Mouse (Mus musculus): ENCODE measurements around the gene Trpc4. TPM values are rescaled to one million over a fixed set of nuclear protein-coding genes. Genes with fewer than 3 reads are reported as not detected.

Trpc4 gene
- total RNA-seq (2023), result not detected in 2 replicates

DNA sequence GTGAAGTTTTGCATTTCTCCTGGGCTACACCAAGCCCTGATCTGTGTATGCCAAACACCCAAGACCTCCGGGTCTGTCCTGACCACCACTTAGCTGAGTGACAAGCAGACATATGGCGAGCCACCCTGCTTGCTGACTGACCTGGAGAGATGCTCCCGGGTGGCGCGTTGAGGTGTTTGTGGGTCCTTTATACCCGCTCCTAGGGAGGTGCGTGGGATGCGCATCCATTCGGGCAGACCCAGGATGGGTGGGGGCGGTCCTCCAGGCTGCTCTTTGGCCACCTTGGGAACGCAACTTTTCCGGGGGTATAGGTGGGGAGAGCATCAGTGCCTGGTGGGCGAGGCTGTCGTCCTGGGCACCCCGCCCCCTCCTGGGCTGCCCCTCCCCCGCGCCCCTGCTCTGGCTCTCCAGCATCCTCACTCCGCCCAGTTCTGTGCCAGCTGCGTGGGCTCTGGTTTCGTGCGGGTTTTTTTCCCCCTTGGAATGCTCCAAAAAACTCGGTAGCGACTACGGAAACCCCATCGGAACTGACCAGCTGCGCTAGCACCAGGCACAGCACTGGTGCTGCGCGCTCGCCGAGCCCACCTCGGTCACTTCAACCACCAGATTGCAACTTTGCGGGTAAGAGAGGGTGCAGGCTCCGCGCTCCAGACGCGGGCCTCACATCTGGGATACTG lies at the start of gene Trpc4:
Gene Trpc4 (plus strand): TSS at position 397 of the 677 bp plus-strand sequence.

DNA sequence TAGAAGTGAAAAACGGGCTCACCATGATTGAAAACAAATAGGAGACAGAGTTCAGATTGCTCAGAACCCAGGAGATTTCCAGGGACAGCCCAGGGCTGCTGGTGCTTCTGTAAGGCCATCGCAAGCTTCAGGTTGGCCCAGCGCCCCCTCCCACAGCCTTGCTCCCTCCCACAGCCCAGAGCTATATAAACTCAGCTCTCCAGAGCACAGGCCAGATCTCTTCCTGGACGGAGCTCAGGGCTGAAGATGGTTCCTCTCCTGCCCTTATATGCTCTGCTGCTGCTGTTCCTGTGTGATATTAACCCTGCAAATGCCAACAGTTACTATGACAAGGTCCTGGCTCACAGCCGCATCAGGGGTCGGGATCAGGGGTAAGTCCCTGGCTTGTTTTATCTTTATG lies 205.1 kb downstream of the Trpc4 start, which contains the start of gene Postn:
Gene Postn (plus strand): TSS at position 213 of the 400 bp plus-strand sequence.

Other genes starting within 250 kb of the Trpc4 start
- 0.32 TPM in 1 of 2 replicates, not detected in the other for gene Postn, start 205.1 kb downstream of the Trpc4 start, total RNA-seq (2023)